Comparison of ENCODE assay signal across 5 mouse cellular contexts in genomic region chr5:22514231-22514630, GRCm38 (mm10). TPM values are rescaled to one million over a fixed set of nuclear protein-coding genes. Genes with fewer than 3 reads are reported as not detected.
DNase-seq lines count a peak whose midpoint lies in the region; ATAC-seq and TF ChIP-seq lines count a peak whose summit lies in the region.
"Not testable (repeated sequence)": the region's sequence is repeated elsewhere in the genome, so short reads cannot be mapped to it uniquely, and the experiment has no call there.

No protein-coding gene starts in this region.

- not testable (repeated sequence) for H3K27me3 ChIP-seq in liver, embryonic 12.5 days (replicated peaks); liver, embryonic 14.5 days (ENCODE audit: control insufficient read depth, insufficient read depth, low read length); liver, embryonic 16.5 days (ENCODE audit: control insufficient read depth, insufficient read depth, low read depth, low read length)

- H3K4me1 ChIP-seq in liver, embryonic 12.5 days; liver, embryonic 14.5 days (replicated peaks; ENCODE audit: control insufficient read depth in 2 of 2, insufficient read depth in 2 of 2, low read length in 1 of 2); liver, embryonic 16.5 days (ENCODE audit: control insufficient read depth, low read depth, low read length): not testable (repeated sequence)

- not testable (repeated sequence) for TF ChIP-seq EP300 in liver, embryonic 14.5 days (IDR thresholded peaks at IDR 0.05; ENCODE audit: low read depth)

- TF ChIP-seq CTCF in liver, embryonic 14.5 days (IDR thresholded peaks at IDR 0.05; ENCODE audit: low read depth): not testable (repeated sequence)

- 0 out of 2 replicates have a peak, but pooled peaks have one; percentile 6 for ATAC-seq in frontal cortex, adult (ENCODE audit: low TSS enrichment)
- peak; percentile 44; the same call in 1 of the 2 replicates for ATAC-seq in liver, embryonic 12.5 days
- ATAC-seq in liver, embryonic 14.5 days (ENCODE audit: insufficient read depth): peak; percentile 33; the same call in 1 of the 2 replicates
- ATAC-seq in liver, embryonic 16.5 days (ENCODE audit: low read depth): peak; percentile 73
- 0 out of 2 replicates have a peak, but pooled peaks have one; percentile 27 for ATAC-seq in megakaryocyte, adult 5-6 weeks (ENCODE audit: poor library complexity, severe bottlenecking)

- not testable (repeated sequence) for DNase-seq in liver, embryonic 14.5 days (ENCODE audit: low read depth in 3 of 3, low spot score in 3 of 3)

- H3K4me3 ChIP-seq in liver, embryonic 12.5 days; liver, embryonic 14.5 days (ENCODE audit: insufficient read depth in 1 of 2, low read depth in 2 of 2, low read length in 2 of 2); liver, embryonic 16.5 days (ENCODE audit: low read depth, low read length): not testable (repeated sequence)

- not testable (repeated sequence) for H3K4me2 ChIP-seq in liver, embryonic 12.5 days; liver, embryonic 14.5 days (ENCODE audit: low read depth); liver, embryonic 16.5 days (ENCODE audit: low read depth, low read length)

- H3K27ac ChIP-seq in liver, embryonic 12.5 days; liver, embryonic 14.5 days; liver, embryonic 16.5 days (ENCODE audit: low read length): not testable (repeated sequence)

- peaks cover 48% of the 10 kb centered on the region for H3K36me3 ChIP-seq in liver, embryonic 12.5 days
- H3K36me3 ChIP-seq in liver, embryonic 14.5 days (replicated peaks; ENCODE audit: control insufficient read depth, insufficient read depth, low read depth): peaks cover 26% of the 10 kb centered on the region
- H3K36me3 ChIP-seq in liver, embryonic 16.5 days (ENCODE audit: control insufficient read depth, insufficient read depth): not testable (repeated sequence)

- H3K9me3 ChIP-seq in liver, embryonic 12.5 days (replicated peaks); liver, embryonic 14.5 days (ENCODE audit: control insufficient read depth, low read length); liver, embryonic 16.5 days (replicated peaks; ENCODE audit: control insufficient read depth, low read length): not testable (repeated sequence)

- not testable (repeated sequence) for H3K9ac ChIP-seq in liver, embryonic 12.5 days; liver, embryonic 14.5 days (replicated peaks); liver, embryonic 16.5 days (ENCODE audit: low read depth, low read length)

- no CpG with 5 or more reads among the region's 7 CpGs for WGBS in liver, embryonic 12.5 days (ENCODE audit: insufficient replicate concordance)
- no CpG with 5 or more reads among the region's 7 CpGs for WGBS in liver, embryonic 14.5 days (ENCODE audit: insufficient replicate concordance)
- WGBS in liver, embryonic 16.5 days (ENCODE audit: insufficient replicate concordance): no CpG with 5 or more reads among the region's 7 CpGs

RNA-seq across cellular contexts. Expression of gene Orc5, which starts 36.0 kb away (rescaled TPM):
- polyA plus RNA-seq in liver, embryonic 12.5 days (2016; fragmentation: Nextera tagmentation; extraction: Ambion mirVana): 66.5 and 72.8 TPM in 2 replicates
- polyA plus RNA-seq in liver, embryonic 14.5 days (2012; rRNA removed): 9.6 and 12.8 TPM in 2 replicates
- polyA plus RNA-seq in liver, embryonic 14.5 days (2014; fragmentation: Nextera tagmentation; extraction: Ambion mirVana): 55.8 and 63.0 TPM in 2 replicates
- polyA plus RNA-seq in liver, embryonic 16.5 days (2015; fragmentation: Nextera tagmentation; extraction: Ambion mirVana): 47.1 and 49.8 TPM in 2 replicates
- total RNA-seq in megakaryocyte, adult 5-6 weeks (2015): 18.6 and 22.5 TPM in 2 replicates
- 15.1 and 17.3 TPM in 2 replicates for total RNA-seq in megakaryocyte, adult 5-6 weeks (2017)

Comparison
In these comparisons a context has a peak if more than half of its experiments do, and no peak if none do; other contexts are left out.
1. ATAC-seq: peak in every context shown above with its lines; median percentile 73 in liver, embryonic 16.5 days; 44 in liver, embryonic 12.5 days; 33 in liver, embryonic 14.5 days; 27 in megakaryocyte, adult 5-6 weeks; 6 in frontal cortex, adult.